Mouse (Mus musculus): ENCODE measurements around the gene Armh2. TPM values are rescaled to one million over a fixed set of nuclear protein-coding genes. Genes with fewer than 3 reads are reported as not detected.

Armh2 gene
- not detected for polyA plus RNA-seq (2017; shearing (Covaris generic))

DNA sequence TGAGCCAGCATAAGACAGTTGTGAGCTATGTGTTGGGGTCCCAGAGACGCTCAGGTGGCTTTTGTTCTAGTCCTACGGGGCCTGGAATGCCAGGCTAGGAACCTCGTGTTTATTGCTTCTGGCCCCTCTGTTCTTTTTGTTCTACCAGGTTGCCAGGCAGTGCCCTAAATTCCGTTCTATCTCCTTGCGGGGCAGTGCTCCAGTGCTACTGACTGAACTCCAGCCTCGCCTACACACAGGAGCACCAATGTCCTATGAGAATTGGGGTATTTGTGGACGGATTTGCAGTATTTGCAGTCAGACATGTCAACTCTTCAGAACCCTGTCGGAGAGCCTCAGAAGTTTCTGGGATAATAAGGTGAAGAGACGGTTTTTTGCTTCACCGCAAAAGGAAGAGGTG is at the start of gene Armh2:
Armh2 (plus strand) TSS at position 205 of the 400 bp plus-strand sequence.

DNA sequence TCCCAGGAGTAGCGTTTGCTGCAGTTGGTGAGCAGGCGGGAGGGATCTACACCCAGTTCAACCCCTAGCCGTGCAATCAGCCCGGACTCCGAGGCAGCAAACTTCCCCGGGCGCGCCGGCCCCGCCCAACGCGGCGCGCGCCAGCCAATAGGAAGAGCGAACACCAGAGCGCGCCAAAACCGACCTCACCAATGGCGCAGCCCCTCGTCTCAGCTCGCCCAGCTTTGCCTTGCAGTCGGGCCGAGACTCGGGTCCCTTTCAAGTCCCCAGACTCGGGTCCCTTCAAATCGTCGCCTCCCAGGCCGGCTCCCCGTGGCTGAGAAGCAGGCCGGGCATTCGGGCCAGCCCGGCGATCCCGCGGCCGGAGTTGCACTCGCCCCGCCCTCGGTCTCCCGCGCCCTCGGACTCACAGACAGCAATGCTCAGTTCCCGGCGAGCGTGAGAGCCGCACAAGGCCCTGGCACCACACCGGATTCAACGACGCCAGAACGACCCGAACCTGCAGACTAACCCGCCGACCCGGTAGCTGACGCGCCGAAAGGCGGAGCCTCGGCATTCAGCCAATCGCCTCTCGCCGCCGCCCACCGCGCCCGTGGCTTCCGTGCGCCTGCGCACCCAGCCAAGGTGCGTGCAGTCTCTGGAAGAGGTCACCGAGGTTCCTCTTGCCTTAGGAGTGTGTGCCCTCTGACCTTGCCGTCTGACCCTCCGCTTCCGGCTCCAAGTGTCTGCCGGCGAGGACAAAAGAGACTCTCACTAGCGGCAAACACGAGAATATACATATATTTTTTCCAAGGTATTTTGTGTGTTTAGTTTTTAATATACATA is 20.6 kb downstream of the Armh2 start, which contains the start of gene Gmnn:
Gmnn (minus strand) TSS at position 521 of the 825 bp plus-strand sequence.

Other genes with a start within 250 kb of the Armh2 start
- 494 TPM for gene Ripor2, start 159.0 kb upstream of the Armh2 start, polyA plus RNA-seq (2017; shearing (Covaris generic))
- 21.0 TPM for gene Gmnn, start 20.7 kb downstream of the Armh2 start, polyA plus RNA-seq (2017; shearing (Covaris generic))
- gene BC005537, start 60.4 kb downstream of the Armh2 start, polyA plus RNA-seq (2017; shearing (Covaris generic)): 27.4 TPM
- 36.2 TPM for gene Acot13, start 90.3 kb downstream of the Armh2 start, polyA plus RNA-seq (2017; shearing (Covaris generic))
- gene Tdp2, start 90.4 kb downstream of the Armh2 start, polyA plus RNA-seq (2017; shearing (Covaris generic)): 132 TPM
- 0.14 TPM for gene D130043K22Rik, start 103.9 kb downstream of the Armh2 start, polyA plus RNA-seq (2017; shearing (Covaris generic))
- gene Aldh5a1, start 196.4 kb downstream of the Armh2 start, polyA plus RNA-seq (2017; shearing (Covaris generic)): 1.0 TPM
- 0.07 TPM for gene Gpld1, start 201.9 kb downstream of the Armh2 start, polyA plus RNA-seq (2017; shearing (Covaris generic))

All from naive thymus-derived CD4-positive, alpha-beta T cell, adult 5 months (primary cell).